Mouse (Mus musculus): ENCODE results near the gene Mcu.

Gene Mcu

GRCm38 (mm10) chr10:59568665-59569480, 47.6 kb downstream of the Mcu start:
- no peak for DNase-seq

GRCm38 (mm10) chr10:59566968-59567367, 49.5 kb downstream of the Mcu start:
- no peak for DNase-seq

GRCm38 (mm10) chr10:59565995-59566410, 50.5 kb downstream of the Mcu start:
- DNase-seq, result no peak

GRCm38 (mm10) chr10:59564551-59564950, 51.9 kb downstream of the Mcu start:
- no peak for DNase-seq

- no peak for DNase-seq
These were observed 54.0 kb downstream of the Mcu start for GRCm38 (mm10) chr10:59562511-59562910.

DNA sequence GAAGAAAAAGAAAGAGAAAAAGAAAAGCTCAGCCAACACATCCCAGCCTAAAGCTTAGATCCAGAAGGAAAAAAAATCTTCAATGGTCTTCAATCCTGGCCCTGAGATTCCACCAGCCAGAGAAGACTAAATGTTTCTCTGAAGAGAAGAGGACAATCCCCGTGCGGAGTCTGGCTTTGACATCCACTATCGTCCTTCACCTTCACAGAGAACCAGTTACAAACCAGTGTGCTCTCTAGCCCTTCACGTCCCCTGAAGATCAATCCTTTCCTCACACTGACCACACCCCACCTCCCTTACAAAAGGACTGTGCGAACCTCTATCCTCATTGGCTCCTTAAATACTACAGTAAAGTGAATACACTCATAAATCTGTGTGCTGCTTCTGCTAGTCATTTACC, 56.4 kb downstream of the Mcu start:
- DNase-seq, result no peak

DNA sequence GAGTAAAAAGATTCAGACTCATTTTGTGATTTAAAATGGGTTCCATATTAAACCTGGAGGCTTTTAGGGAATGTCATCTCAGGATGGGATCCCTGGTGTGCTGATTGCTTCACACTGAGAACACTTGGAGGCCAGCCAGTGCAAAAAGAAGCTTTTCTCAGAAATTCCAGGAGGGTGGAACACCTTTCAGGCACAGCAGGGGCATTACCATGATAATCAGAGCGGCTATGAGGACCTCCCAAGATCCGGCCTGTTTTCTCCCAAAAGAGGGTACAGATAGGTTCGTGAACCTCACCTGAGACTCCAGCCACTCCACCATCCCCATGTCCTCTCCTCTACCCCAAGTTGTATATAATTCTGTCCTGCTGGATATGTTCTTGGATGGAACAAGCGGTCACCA, 57.9 kb downstream of the Mcu start:
- DNase-seq, result no peak

DNA sequence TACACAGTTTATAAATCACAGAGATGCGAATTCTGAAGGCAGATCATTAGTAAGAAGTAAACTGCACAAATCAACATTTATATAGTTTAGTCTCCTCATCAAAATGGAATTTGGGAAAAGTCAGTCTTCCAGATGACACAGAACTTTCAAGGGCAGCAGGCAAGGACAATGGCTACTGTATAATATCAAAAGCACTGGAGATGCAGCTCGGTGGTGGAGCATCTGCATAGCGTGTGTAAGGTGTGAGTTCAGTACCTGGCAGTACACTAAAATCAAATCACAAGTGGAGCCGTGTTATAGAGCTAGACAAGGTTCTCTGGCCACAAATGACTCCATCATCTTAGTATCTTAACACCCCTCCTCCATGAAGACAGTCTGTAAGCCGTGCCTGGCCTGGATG, 58.3 kb downstream of the Mcu start:
- DNase-seq, result no peak

DNA sequence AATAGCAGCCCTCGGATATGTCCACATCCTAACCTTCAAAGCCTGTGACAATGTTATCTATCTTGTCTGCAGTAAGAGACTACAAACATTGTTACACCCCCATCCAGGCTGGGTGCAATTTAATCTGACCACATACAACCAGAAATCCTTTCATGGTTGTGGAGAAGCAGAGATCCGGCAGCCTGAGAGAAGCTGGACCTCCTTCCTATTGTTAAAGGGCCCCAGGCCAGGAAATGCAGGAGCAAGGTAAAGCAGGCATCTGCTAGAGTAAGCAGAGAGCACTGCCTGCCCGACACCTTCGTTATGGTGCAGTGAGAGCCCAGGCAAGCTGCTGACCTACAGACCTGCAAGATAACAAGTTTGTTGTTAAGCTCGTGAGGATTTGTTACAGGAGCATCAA, 60.0 kb downstream of the Mcu start:
- DNase-seq, result no peak

DNA sequence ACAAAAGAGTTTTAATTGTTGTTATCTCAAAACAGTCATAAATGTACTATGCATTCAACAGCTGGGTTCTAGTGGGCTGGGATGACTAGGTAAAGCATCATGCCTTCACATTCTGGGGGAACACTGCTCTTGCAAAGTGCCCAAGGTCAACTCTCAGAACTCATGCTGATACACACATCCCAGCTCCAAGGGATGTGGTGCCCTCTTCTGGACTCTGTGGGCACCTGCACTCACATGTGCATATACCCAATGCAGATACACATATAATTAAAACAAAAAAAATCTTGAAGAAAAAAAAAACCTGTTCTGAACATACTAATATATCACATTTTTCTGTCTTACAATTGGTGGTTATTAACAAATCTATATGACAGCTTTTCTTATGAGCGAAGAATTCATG, 62.2 kb downstream of the Mcu start:
- no peak for DNase-seq

DNA sequence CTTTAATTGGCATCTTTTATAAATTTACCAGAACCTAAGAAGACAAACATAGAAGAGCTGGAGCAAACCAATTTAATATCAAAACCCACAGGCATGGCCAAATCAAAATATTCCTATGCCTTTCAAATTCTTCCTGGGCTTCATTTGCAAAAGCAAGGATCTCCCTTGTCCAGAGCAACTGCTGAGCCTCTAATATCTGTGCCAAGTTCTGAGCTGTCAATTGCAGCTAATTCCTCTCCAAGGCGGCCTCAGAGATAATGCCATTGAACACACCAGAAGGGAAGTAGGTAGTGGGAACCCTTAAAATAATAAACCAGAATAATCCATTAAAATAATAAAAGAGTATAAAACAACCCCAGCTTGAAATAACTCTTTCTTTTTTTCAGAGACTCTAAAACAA, 64.0 kb downstream of the Mcu start:
- DNase-seq, result no peak

DNA sequence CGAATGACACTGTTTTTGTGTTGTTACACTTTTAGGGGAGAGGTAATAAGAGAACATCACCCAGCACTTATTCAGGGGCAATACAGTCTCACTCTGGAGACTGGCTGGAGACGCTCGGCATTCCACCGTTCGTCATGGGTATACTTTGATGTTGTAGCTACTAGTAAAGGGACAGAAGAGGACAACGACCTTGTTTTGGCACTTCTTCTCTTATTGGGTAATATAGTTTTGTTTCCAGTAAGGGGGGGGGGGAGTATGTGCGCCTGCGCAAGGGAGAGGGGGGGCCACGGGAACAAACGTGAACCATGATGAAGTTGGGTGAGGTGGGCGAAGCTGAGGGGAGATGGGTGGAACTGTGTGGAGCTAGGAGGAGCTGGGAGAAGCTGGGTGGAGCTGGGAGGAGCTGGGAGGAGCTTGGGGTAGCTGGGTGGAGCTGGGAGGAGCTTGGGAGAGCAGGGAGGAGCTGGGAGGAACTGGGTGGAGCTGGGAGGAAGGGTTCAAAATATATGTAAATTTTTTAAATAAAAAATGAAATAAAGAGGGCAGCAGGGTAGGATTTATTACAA, 67.6 kb downstream of the Mcu start:
- DNase-seq, result no peak

- no peak for DNase-seq
These were observed 68.3 kb downstream of the Mcu start for GRCm38 (mm10) chr10:59548211-59548610.

DNA sequence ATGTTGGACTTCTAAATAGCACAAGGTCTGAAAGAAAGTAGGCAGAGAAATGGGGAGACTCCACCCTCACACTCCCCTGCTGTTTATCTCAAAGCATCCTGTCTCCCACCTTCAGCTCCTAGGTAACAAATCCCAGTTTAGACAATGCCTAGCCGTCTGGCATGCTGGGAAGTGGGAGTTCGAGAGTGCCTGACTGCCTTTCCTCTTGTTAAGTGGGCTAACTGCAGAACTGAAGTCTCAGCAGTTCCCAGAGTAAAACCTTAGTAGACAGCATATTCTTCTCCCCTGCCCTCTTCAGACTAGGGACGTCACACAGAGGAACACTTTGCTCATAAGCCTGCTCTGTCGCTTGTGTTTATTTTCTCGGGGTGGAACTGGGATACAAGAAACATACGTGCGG, 69.1 kb downstream of the Mcu start:
- no peak for DNase-seq

DNA sequence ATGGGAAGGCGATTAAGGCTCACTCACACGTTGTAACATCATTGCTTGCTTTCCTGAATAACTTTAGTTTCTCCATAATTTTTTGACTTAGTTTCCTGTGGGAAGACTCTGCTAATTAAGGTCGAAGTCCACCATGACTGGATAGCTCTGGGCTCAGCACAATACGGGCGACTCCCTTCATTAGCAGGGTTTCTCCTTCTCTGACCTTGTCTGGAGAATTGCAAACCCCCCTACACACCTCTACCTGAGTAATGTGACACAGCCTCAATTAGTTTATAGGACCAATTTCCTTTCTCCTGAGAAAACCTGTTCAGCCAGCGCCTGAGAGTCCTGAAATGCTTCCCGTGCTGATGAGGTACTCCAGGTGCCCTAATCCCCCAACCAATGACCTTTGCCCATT, 71.3 kb downstream of the Mcu start:
- no peak for DNase-seq

DNA sequence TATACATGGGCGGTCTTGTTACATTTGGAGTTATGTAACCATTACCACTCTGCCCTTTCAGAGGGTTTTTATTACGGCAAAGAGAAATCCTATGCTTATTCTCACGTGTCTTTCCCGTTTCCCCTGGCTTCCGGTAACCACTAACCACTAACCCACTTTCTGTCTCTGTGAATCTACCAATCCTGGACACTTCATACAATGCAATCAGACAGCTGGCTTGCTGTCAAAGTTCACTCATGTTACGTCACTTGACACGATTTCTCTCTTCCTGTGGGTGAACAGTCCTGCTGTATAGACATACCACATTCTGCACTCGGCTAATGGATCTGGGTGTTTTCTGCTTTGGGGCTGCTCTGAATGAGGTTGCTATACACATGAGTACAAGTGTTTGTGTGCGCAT, 73.1 kb downstream of the Mcu start:
- DNase-seq, result peak; percentile 52

DNA sequence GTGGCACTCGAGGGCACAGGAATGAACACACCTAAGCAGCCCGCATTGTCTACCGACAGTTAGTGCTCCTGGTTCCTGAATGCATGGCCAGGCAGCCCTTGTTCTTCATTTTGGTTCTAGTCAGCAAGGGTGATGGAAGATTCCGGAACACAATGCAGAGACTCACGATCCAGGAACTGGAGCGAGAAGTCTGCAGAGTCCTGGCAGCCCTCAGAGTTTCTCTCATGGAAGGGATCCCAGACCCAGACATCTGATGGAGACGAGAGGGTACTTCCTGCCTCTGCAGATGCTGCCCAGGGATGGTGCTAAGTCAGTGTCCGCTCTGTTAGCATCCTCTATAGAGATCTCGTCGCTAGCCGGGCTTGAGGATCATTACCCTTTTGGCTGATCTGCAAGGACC, 75.0 kb downstream of the Mcu start:
- DNase-seq, result no peak

DNA sequence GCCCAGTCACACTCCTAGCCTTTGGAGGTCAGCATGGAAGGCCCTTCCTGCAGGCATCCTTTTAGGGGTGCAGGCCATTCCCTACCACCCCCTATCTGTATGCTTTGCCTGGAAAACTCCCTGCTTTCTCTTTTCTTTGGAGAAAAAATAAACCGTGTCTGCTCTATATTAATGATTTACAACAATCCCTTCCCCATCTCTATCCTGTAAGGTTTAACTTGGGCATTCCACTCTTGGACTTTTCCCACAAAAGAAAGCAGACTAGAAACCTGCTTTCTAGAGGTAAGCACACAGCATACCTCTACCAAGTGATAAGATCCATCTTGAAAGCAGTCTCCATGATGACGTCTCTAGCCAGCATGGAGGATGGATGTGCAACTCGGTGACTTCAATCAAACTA, 75.9 kb downstream of the Mcu start:
- no peak for DNase-seq

DNA sequence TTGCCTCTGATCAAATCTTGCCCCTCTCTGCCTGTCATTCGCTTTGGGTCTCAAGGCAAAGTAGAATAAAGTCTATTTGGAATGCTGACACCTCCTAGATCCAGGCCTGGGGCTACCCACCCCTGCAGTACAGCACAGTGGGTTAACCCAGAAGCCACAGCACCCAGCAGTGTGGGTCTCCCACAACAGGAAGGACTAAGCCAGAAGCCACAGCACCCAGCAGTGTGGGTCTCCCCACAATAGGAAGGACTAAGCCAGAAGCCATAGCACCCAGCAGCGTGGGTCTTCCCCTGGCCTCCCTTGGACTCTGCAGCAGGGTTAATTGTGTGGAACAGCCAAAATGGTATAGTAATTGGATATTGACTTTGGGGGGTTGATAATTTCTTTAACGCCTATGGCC, 76.4 kb downstream of the Mcu start:
- no peak for DNase-seq

DNA sequence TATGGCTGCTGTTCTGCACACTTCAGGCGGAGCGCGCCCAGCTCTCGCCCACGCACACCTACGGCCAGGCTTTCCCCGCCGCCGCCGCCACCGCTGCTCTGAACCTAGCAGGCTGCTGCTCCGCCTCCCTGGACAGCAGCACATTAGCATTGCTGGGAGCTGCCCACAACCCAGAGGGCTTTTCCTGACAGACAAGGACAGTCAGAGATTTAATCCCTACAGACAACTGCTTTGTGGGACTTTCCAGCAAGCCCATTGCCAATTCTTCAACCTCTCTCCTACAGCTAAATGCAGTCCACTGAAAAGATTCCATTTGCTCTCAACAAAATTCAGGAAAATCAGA, 77.0 kb downstream of the Mcu start:
- peak; percentile 45 for DNase-seq

DNA sequence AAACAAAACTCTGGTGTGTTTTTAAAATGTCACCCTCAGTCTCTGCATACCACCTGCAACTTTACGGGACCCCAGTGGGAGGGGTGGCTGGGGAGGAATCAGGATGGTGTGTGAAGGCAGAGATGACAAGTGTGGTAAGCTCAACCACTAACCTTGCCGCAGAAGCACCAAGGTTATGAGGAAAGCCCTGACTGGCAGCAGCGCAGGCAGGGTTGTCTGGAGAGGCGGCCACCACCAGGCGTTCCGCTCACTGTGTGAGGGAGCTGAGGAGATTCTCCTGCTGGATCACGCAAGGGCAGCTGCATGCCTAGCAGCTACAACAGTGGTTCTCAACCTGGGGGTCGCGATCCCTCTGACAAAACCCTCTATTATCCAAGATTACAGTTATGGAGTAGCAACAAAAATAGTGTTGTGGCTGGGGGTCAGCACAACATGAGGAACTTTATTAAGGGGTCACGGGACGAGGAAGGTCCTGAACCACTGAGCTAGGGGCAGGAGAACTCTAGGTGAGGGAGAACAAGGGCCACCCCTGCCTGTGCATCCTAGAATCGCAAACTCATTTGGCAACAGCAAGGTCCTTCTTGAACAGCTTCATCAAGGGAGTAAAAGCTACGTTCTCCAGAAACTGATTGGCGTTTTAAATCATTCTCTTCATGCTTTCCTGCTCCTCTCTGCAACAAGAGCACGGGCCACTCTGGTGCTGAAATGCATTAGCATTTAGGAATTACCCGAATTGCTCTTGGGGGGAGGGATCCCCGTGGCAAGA, 77.5 kb downstream of the Mcu start:
- no peak for DNase-seq

DNA sequence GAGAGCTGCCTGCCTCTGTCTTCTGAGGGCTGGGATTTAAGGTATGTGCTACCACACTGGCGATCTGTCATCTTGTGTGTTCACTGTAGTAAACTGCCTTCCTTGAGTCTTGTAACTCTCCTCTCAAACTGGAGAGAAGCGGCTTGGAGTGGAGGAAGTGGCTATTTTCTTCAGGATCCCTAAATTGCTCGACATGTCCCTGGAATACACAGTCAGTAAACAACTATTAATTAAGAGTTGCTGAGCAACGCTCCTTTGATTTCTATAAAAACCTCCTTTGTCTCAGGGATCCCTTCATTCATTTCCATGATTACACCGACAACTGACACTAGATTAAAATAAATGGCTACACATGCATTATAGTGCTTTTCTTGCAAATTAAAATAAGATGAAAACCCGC, 78.4 kb downstream of the Mcu start:
- no peak for DNase-seq

GRCm38 (mm10) chr10:59537579-59537978, 78.9 kb downstream of the Mcu start:
- DNase-seq, result peak; percentile 25

DNA sequence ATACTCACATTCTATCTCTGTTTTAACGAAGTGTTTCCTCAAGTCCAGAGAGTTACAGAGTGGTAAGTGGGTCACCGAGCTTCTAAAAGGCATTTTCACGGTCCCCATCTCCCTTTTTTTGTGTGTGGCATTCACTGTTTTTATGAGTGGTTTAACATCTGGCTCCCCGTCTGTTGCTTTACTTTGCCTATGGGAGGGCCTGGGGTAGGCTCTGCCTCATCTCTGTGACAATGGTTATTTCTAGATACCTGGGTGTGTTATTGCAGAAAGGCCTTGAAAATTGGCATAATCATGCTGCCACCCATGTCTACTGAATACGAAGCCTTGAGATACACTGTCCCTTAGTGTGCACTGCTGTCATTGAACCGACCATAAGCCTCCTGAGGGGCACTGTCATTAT, 84.2 kb downstream of the Mcu start:
- no peak for DNase-seq
